ENCODE assay signal across 8 mouse cellular contexts in the genomic region with DNA sequence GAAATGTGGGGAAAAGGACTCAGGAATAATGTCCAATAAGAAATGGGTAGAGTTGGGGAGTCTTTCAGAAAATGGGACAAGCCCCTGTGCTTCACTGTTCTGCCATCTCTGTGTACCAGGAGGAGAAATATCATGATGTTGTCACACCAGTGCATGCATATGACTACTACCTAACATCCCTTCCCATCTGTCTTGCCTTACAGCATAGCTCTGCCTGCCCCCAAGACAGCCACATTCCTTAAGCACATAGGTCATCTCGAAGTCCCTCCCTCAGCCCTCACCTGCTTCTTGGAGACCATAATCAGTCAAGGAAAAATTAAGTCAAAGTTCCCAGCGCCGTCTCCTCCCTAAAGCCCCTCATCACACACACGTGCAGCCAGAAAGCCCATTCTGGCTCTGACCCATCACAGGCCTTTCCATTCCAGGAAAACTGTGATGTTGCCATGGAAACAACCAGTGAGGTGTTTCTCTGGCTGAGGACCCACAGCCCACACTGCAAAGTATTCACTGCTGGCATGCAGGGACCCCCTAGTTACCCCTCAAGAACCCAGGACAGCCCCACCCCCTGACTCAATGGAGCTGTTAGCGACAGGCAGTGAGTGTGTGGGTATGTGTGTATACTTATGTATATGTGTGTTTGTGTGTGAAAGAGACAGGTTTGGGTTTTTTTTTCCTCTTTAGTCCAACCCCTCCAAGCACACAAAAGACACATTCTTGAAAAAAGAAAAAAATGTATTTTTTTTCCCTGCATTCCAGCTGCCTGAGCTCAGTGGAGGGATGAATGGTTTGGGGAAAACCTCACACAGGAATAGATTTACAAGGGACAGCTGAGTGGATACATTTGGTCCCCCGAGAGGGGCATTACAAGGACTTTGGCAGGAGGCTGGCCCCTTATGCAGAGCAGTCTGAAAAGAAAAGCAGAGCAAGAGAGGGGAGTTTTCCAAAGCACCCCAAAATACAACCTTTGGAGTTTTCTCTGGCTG.
DNase-seq lines count a peak whose midpoint lies in the region; ATAC-seq and TF ChIP-seq lines count a peak whose summit lies in the region.

No protein-coding gene starts in this region.

- no peak for DNase-seq in gastrocnemius, adult 2 months
- DNase-seq in gastrocnemius, postnatal 36 days = no peak
- DNase-seq in right cerebral cortex, postnatal 10 days (ENCODE audit: low spot score in 2 of 2) = peak; percentile 61
- DNase-seq in right cerebral cortex, adult 18-20 months = no peak
- peak; percentile 33 for DNase-seq in limb, embryonic 10.5 days (ENCODE audit: low spot score)
- no peak for DNase-seq in yolk sac, embryonic 10.5 days (ENCODE audit: low spot score)
- DNase-seq in ovary, postnatal 10 days (ENCODE audit: low spot score) = no peak

- H3K9me3 ChIP-seq in limb, embryonic 10.5 days (replicated peaks) = no peaks in the 10 kb centered on the region

- ATAC-seq in activated CD4-positive, CD25-positive, alpha-beta regulatory T cell, adult 4 months = no peak

- no peak for TF ChIP-seq CTCF in gastrocnemius, adult 2 months (IDR thresholded peaks at IDR 0.05)

- intact Hi-C loops in gastrocnemius, adult 2 months (cut with DNase I) = loop anchor here (10.0 kb wide), 1 partner anchor 282 kb away; no protein-coding TSS in a partner anchor
- intact Hi-C loops in gastrocnemius, postnatal 36 days (cut with DNase I) = no loop called here

- H3K27me3 ChIP-seq in limb, embryonic 10.5 days (ENCODE audit: low read depth, poor library complexity, severe bottlenecking) = no peaks in the 10 kb centered on the region

- H3K4me1 ChIP-seq in limb, embryonic 10.5 days = peaks cover 8% of the 10 kb centered on the region; the same call in 1 of the 2 replicates

- H3K27ac ChIP-seq in gastrocnemius, adult 2 months = peak overlapping the region; percentile 63
- peak overlapping the region; percentile 42; the same call in 1 of the 2 replicates for H3K27ac ChIP-seq in limb, embryonic 10.5 days

- H3K36me3 ChIP-seq in limb, embryonic 10.5 days = no peaks in the 10 kb centered on the region

- 80% methylated on average over 6 of the region's 6 CpGs for WGBS in limb, embryonic 10.5 days

- no peak overlapping the region for H3K4me3 ChIP-seq in gastrocnemius, adult 2 months
- no peak overlapping the region for H3K4me3 ChIP-seq in limb, embryonic 10.5 days

Comparison
In these comparisons a context has a peak if more than half of its experiments do, and no peak if none do; other contexts are left out.
1. DNase-seq: peak in right cerebral cortex, postnatal 10 days (2 of 2) and limb, embryonic 10.5 days (single experiment); none in gastrocnemius, adult 2 months (single experiment), gastrocnemius, postnatal 36 days (0 of 2), right cerebral cortex, adult 18-20 months (single experiment), yolk sac, embryonic 10.5 days (single experiment) and ovary, postnatal 10 days (single experiment).